Mouse (Mus musculus) liver, postnatal 0 days (tissue): ENCODE data around the gene Pknox1.

Source experiments
- CTCF ChIP-seq: sonication (generic); IDR thresholded peaks from 2 replicates; pipeline ENCODE4 v1.5.1; 2016; ENCODE audit warnings: antibody characterized with exemption, low read depth
- EP300 ChIP-seq: IDR thresholded peaks from 2 replicates; pipeline ENCODE4 v1.6.1; 2016; ENCODE audit warnings: antibody characterized with exemption, low read depth, mild to moderate bottlenecking

- no peak for TF ChIP-seq CTCF
- no peak for TF ChIP-seq EP300
Measured at GRCm38 (mm10) chr17:31576394-31577175, 12.1 kb downstream of the Pknox1 start.
